Mouse (Mus musculus) mouse embryonic stem cell (cell line): ENCODE measurements around the gene Morc3.

ENCODE experiments used
- in situ Hi-C, 2 experiments: fragments of 300-500 bp; cut with MboI; formaldehyde crosslinking; loops; 1 replicate in 1 of 2; 3 replicates in 1 of 2; pipeline ENCODE4 v1.14.3; 2019 to 2020; ENCODE audit warnings: low sequenced_read_pairs in 2 of 2, low pct_unique_long_range_greater_than_20kb in 1 of 2, mixed read lengths in 1 of 2; ENCODE audit not compliant: unreplicated experiment in 1 of 2

Gene Morc3

DNA sequence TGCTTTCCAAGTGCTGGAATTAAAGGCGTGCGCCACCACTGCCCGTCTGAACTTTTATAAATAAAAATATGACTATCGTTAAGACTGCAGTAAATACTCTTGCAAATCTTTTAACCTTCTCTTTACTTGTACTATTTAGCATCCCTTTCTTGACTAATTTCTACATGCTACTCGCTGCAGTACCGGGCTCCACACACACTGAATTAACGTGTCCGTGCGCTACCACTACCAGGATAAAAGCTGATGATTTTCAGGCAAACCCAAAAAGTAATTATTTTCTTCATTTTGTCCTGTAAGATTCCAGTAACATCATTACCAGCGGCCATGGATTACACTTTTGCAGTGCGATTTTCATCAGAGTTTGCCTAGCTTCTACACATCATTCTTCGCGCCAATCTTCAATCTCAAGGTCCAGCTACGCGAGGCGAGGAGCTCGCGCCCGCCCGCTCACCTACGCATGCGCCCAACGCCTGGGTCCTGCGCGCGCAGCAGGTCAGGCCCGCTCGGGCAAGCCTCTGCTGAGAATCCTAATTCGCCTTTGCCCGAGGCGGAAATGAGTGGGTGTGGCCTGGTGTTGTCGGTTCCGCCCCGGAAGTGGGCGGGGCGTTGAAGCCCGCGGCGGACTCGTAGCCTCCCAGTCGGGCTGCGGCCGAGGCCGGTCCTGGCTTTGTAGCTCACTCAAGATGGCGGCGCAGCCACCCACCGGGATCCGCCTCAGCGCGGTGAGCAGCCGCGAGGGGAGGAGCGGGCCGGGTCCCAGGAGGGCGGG lies at the start of gene Morc3:
Morc3 (plus strand) TSS at position 495 of the 769 bp plus-strand sequence.
- in situ Hi-C loops, result no loop called here

DNA sequence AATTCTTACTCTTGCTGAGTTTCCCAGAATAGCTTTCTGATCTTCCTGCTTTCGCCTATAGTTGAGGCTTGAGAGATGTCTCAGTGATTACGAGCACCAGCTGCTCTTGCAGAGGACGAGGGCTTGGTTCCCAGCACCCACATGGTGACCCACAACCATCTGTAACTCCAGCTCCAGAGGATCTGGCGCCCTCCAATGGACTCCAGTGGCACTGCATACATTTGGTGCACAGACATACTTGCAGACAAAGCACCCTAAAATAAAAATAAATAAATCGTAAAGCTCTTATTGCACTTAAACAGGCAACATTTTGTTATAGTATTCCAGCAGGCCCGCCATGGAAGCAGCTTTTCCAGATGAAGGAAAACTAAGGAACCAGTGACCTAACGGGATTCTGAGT lies 47.7 kb upstream of the Morc3 start:
- in situ Hi-C loops, result loop anchor here (10.0 kb wide), 1 partner anchor 99 kb away; the partner anchor contains the start of gene Cbr3 (in 2 of the 2)

GRCm38 (mm10) chr16:93785805-93786204 lies 46.1 kb upstream of the Morc3 start:
- in situ Hi-C loops, result loop anchor here (10.0 kb wide), 1 partner anchor 101 kb away; the partner anchor contains the start of gene Cbr3 (in 2 of the 2)

- in situ Hi-C loops, result loop anchor here (10.0 kb wide), 1 partner anchor 104 kb away; the partner anchor contains the start of gene Cbr3 (in 2 of the 2)
Observed at GRCm38 (mm10) chr16:93788388-93788787, 43.5 kb upstream of the Morc3 start.

- in situ Hi-C loops, result loop anchor here (10.0 kb wide), 1 partner anchor 104 kb away; the partner anchor contains the start of gene Cbr3 (in 2 of the 2)
Observed at GRCm38 (mm10) chr16:93788881-93789280, 43.0 kb upstream of the Morc3 start.

DNA sequence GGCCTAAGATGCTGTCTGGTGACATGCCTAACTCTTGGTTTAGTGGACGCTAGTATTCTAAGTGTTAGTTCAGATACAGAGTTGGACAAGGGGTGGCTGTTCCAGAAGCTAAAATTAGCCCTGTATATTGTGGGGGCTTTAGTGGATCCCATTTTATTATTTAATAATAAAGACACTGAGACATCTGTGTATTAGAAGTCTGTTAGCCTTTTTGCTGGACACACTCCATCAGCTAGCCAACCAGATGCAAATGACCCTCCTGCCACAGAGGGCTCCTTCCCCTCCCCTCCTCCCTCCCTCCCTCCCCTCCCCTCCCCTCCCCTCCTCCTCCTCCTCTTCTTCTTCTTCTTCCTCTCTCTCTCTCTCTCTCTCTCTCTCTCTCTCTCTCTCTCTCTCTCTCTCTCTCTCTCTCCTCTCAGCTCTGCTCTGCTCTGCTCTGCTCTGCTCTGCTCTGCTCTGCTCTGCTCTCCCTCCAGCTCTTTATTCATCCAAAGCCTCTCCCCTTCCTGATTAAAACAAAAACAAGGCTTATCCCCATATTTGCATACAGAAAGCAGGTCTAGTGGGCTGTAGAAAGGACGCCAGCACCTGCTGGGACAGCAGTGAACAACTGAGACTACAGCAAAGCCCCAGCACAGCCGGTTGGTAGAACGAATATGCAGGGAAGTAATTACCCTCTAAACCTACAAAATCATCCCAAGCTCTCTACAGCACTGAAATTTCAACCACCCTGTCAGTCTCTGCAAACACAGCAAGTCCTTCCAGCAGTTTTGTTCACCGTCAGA lies 41.8 kb upstream of the Morc3 start:
- in situ Hi-C loops, result loop anchor here (10.0 kb wide), 1 partner anchor 105 kb away; the partner anchor contains the start of gene Cbr3 (in 2 of the 2)

GRCm38 (mm10) chr16:93792981-93793630 lies 38.8 kb upstream of the Morc3 start:
- in situ Hi-C loops, result no loop called here

DNA sequence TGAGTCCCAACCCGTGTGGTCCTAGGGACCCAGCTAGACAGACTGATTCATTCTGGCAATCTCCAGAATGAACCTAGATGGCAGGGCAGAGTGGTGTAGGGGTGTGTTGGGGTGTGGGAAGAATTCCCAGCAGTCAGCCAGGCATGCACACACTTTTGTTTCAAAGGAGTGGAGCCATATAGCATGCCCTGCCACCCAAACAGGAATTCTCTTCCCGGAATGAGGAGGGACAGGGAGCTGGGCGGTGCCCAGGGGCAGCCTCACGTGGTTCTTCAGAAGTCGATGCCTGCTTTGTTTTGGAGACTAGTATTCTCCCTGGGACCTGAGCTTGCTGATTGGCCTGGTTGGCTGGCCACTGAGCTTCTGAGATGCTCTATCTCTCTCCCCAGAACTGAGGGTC lies 37.1 kb upstream of the Morc3 start:
- in situ Hi-C loops, result no loop called here

DNA sequence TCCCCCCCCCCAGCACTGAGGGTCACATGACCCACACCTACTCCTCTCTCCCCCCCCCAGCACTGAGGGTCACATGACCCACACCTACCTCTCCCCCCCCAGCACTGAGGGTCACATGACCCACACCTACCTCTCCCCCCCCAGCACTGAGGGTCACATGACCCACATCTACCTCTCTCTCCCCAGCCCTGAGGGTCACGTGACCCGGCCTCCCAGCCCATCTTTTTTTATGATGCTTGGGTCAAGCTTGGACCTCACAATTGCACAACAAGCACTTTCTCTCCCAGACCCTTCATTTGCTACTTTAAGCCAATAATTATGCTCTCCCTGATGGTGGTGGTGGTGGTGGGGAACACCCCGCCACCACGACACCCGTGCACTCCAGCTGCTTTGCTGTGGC lies 36.5 kb upstream of the Morc3 start:
- in situ Hi-C loops, result no loop called here

- in situ Hi-C loops, result no loop called here
Observed at GRCm38 (mm10) chr16:93797021-93797840, 34.7 kb upstream of the Morc3 start.

DNA sequence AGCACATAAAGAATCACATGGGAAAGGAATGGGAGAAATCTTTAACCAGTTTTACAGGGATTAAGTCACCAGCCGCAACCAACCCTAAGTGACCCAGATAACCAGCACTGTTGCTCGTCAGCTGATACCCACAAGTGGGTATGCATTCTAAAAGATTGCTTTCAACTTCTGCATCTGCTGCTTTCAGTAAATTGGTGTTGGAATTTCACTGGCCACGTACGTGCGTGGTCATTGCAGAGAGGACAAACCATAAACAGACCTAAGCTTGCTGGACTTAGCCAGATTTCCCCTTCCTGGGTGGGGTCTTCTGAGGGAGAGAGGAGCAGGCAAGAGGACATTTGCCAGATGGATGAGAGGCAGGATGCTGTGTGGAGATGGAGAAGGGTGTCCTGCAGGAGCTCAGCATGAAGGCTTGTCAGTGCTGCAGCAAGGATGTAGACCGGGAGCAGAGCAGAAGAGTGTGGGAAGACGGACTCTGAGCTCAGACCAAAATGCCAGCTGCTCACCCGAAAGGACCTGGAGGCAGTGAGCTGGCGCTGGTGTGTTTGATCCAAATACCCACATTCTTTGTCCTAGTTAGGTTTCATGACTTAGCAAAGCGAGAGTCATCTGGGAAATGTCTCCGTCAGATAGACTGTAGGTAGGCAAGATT lies 34.0 kb upstream of the Morc3 start:
- in situ Hi-C loops, result no loop called here

- in situ Hi-C loops, result no loop called here
Observed at GRCm38 (mm10) chr16:93798623-93799022, 33.3 kb upstream of the Morc3 start.

GRCm38 (mm10) chr16:93799071-93799470 lies 32.9 kb upstream of the Morc3 start:
- in situ Hi-C loops, result no loop called here

DNA sequence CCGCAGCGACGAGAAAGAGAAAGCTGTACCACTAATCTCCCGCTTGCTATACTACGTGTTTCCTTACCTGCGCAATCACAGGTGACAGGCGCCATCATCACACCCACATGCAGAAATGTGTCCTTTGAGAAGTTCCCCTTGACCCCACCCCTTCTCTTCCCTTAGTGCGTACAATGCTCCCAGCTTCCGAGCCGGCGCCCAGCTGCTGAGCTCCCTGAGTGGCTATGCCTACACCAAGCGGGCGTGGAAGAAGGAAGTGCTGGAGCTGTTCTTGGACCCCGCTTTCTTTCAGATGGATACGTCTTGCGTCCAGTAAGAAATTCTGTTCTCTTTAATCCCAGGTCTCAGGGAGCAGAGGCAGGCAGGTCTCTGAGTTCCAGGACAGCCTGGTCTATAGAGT lies 32.0 kb upstream of the Morc3 start:
- in situ Hi-C loops, result no loop called here

DNA sequence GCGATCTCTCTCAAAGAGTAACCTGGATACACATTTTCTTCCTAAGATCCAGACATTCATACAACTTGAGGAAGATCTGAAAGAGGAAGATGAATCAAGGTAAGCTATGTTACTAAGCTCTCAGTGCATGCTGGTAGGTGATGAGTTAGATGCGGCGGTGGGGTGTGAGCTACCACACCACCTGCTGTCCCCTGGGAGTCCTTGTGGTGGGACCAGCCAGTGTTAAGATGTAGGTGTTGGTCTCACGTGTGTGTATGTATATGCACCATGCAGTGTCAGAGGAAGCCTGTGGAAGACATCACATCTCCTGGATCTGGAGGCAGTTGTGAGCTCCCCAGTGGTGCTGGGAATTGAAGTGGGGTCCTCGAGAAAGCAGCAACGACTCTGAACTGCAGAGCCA lies 24.8 kb upstream of the Morc3 start:
- in situ Hi-C loops, result no loop called here

DNA sequence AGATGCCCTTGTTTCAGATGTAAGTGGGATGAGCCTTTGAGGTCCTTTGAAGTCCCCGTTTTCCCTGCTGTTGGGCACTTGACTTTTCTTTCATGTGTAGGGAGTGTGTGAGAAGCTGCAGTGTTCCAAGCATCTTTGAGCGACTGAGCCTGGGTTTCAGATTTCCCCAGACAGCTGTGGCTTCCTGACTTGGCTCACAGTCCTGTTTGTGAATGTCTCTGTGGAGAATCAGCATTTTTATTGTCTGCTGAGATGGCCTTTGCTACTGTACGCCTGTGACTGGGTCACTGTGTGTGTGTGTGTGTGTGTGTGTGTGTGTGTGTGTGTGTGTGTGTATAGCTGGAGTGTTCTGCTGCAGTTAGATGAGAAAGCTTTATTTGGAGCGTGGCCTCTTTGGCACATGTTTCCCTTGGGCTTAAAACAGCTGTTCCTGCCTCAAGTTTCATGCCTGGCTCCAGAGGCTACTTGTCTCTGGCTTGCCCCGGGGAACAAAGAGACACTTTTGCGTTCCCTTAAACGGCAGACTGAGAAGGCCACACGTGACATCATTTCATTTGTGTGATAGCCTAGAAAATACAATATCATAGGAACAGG lies 23.9 kb upstream of the Morc3 start:
- in situ Hi-C loops, result no loop called here
